Mouse (Mus musculus) adrenal gland, postnatal 4 days (tissue): ENCODE data around the gene Dtx1. TPM values are rescaled to one million over a fixed set of nuclear protein-coding genes. Genes with fewer than 3 reads are reported as not detected.

Source experiments
- DNase-seq, 2 experiments: peaks; one replicate each; pipeline ENCODE4 v3.0.0; 2021 to 2022; ENCODE audit warnings: low spot score in 2 of 2, mixed read lengths in 2 of 2
- total RNA-seq, 2 experiments: library from RNA; stranded (reverse); gene quantifications; 2 replicates each; pipeline ENCODE4 v1.2.3; 2021

Gene Dtx1
- total RNA-seq, 2 experiments from 2014 or later: 13.7 to 17.2 TPM

DNA sequence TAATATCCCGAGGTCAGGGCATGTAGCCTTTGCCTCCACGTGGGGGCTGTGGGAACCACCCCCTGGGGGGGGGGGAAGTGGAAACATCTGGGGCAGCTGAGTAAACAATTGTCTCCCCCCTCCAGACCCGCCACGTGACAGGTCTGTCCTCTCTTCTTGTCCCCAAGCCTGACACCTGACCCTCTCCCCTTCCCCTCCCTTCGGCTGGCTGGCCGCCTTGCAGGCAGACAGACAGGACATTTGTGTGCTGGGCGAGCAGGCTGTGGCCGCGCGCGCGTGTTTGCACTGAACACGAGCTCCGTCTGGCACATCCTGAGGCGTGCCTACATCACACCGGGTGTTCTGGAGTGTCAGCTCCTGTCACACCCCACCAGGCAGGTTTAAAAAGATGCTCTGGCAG lies 5.2 kb downstream of the Dtx1 start:
- no peak for DNase-seq

DNA sequence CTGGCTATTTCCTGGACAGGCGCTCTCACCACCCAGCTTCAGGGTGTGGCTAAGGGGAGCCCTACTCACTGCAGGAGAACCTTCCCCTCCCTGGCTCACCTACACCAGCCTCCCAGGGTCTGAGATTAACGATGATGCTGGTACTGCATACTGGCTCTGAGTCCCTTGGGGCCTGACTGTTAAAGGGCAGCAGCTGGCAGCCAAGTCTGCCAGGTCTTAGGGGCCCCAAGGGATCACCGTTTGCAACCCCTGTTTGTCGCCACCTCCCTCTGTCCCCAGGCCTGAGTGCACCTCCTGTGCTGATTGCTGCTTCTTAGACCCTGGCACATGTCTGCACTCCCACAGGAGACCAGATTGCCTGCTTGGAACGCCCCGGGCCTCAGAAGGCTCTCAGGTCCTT lies 7.3 kb downstream of the Dtx1 start:
- DNase-seq: no peak

DNA sequence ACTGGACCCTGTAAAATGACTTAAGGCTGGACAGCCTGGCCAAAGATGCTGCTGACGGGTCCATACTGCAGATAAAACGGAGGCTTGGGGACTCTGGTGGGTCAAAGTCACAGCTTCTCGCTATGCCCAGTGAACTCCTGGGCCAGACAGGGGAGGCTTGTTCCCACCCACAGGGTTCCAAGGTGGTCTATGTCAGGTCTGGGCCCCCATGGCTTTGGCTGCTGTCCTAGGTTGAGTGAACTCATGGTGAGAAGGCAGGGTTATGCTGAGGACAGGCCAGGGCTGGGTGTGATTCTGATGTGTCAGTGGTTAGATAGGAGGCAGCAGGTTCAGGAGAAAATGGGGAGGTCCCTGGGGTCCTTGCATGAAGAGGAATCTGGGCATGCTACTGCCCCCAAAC lies 8.1 kb downstream of the Dtx1 start:
- no peak for DNase-seq

DNA sequence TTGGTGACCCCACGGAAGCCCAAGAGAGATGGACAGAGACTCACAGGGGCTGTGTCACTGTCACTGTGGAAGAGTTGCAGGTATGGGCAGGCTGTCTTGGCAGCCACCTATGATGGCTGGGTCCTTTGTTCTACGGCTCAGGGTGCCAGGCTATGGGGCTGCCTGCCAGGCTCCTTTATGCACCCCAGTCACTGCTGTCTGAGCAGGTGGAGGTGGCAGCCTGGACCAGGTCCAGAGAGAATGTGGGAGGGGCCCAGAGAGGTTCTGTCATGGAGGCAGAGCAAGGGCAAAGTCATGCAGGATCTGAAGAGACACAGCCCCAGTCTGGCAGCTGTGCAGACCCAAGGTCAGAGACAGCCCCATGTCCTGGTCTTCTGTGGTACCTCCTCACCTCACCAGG lies 8.8 kb downstream of the Dtx1 start:
- DNase-seq: no peak

DNA sequence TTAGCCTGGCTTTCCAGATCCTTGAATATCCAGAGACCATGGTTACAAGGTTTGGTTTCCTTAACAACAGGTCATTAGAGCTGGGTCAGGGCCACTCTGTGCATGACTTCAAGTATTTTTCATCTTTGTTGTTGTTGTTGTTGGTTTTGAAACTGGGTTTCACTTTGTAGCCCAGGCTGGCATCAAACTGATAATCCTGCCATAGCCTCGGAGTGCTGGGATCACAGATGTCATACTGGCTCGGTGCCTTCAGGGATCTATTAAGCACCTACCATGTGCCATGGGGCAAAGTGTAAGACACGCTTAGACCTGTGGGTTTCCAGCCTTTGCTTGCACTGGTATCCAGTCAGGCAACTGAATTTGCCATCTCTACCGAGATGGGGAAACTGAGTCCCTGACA lies 9.3 kb downstream of the Dtx1 start:
- DNase-seq: no peak

DNA sequence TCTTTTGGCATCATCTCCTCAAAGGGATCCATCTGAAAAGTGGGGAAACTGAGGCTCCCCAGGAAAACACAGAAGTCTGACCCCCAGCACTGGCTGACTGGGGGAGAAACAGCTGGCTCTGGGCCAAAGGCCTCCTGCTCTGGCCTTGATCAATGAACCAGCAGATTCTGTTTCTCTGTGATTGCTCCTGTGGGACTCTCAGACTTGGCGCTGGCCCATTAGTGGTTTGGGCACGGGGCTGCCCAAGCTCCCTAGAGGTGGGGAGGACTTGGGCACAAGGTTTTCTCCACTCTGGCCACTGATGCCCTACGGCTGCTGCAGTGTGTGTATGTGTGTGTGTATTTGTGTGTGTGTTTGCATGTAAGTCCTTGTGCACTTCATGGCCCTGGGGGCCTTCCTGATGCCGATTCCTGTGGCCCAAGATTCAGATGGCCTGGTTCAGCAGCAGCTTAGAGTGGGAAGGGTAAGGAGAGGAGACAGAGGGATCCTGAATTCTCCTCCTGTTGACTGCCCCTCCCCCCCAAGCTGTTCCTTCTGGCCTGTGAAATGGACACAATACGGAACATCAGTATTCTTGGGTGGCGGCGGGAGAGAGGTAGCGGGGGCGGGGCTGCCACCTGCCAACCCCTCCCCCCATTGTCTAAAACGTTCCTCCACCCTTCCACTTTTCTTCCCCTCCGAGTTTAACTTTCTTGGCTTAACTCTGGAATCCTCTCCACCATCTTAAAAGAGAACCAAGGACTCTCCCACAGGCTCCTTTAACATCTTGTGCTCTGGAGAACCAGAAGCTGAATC lies 10.5 kb downstream of the Dtx1 start:
- no peak for DNase-seq

DNA sequence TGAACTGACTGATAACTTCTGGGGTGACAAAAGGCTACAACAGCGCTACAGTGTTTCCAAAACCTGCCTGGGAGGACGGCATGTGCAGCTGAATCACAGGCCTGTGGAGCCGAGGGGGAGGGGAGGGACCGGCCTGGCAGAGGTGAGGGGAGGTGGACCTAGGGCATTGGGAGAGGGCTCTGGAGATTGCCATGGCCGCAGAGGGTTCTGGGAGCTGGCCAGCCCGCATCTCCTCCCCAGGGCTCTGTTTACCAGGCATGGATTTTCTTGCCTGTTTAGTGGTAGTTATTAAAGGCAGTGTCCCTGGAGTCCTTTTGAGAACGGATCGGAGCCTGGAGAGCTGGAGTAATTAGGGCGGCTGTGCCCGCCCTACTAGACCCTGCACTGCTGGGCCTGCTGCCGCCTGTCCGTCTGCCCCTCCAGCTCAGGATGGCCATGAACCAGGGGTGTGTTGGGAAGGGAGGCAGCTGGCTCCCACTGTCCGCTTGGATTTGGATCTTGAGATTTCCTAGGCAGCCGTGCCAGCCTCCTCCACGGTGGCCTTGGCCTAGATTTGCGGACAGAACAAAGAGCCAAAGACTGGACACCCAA lies 12.8 kb downstream of the Dtx1 start:
- DNase-seq: peak in 1 of 2 experiments; percentile 41

DNA sequence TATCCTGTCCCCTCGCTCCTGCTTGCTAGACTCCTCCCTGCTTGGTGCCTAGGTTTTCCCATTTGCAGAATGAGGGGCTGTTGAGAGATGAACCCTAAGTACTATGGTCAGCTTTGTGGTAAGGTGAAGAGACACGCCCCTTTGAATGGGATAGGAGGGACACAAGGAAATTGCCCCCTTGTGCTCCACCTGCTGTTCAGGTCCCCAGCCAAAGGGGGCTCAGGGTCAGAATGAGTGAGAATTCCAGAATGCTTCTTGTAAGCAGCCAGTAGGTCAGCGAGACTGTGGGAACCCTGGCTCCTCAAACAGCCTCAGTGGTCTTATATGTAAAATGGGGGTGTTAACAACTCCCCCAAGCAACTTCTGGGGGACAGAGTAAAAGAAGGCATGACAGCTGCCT lies 13.5 kb downstream of the Dtx1 start:
- DNase-seq: no peak

DNA sequence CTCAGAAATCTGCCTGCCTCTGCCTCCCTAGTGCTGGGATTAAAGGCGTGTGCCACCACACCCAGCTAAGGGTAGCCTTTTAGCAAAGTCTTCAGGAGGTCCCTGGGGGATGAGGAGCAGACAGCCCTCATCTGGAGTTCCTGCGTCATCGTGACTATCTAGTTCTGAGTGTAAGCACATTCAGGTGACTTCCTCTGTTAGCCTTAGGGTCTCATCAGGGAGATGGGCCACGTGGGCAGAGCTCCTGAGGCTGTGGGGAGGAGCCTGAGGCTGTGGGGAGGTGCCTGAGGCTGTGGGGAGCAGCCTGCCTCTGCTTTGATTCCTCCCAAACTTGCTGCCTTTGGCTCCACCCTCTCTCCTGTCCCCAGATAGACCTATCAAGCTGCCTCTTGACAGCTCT lies 14.9 kb downstream of the Dtx1 start:
- DNase-seq: no peak

DNA sequence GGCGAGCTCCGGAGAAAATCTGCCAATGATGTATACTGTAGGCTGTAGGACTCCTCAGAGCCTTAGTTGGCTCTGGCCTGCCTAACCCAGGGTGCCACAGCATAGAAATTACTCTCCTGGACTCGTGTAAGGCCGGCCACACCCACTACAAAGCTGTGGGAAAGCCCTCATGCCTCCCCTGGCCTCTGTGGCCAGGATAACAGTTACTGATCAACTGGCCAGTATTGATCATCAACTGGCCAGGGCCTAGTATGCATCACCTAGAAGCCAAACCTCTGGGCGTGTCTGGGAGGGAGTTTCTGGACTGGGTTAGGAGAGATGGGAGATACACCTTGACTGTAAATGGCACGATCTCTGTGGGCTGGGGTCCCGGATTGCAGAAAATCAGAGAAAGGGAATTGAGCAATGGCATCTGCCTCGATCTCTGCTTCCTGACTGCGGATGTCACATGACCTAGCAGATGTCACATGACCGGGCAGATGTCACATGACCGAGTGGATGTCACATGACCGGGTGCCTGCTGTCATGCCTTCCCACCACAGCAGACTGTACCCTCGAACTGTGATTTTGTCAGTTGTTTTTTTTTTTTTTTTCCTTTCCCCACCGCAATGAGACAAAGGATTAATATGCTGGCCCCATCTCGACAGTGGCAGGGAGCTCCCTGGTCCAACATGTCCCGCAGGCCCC lies 15.5 kb downstream of the Dtx1 start:
- no peak for DNase-seq

DNA sequence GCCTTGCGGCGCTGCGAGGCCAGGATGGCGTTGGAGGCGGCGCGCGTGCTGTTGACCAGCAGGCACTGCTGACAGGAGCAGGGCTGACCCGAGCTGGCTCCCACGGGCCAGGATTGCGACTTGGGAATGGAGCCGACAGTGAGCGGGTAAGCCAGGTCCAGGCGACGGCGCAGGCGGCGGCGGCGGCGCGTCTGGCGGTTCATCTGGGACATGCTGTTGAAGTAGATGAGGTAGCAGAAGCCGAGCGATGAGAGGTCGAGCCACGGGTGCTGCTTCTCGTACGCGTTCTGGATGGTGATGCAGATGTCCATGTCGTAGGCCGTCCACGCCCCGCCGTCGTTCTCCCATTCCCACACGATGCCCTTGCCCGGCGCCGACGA lies 17.0 kb downstream of the Dtx1 start:
- DNase-seq: no peak

DNA sequence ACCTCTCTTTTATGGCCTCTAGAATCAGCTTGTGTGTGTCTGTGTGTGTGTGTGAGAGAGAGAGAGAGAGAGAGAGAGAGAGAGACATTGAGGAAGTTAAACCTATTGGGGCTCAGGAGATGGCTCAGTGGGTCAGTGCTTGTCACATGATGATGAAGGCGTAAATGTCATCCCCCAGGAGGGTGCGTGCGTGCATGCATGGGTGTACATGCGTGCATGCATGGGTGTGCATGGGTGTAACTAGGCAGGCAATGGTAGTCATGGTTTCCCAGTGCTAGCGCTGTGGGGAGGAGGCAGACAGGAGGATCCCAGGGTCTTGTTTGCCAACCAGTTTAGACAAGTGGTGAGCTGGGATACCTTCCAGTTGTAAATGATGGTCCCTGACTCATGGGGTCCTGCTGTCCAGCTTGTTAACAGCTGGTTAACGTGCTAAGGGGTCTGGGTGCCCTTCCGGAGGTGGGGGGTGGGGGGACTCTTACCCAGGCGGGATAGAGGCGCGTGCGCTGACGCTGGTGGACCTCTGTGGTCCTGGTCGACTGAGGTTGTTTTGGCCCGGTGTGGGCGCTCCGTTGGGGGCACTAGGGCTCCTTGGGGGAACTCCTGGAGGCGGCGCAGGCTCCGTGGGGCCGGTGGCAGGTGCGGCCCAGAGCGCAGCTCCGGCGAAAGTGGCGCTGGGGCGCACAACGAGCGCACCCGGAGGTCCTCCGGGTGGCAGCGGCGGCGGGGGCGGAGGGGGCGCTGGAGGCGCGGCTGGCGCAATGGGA lies 17.6 kb downstream of the Dtx1 start:
- no peak for DNase-seq

DNA sequence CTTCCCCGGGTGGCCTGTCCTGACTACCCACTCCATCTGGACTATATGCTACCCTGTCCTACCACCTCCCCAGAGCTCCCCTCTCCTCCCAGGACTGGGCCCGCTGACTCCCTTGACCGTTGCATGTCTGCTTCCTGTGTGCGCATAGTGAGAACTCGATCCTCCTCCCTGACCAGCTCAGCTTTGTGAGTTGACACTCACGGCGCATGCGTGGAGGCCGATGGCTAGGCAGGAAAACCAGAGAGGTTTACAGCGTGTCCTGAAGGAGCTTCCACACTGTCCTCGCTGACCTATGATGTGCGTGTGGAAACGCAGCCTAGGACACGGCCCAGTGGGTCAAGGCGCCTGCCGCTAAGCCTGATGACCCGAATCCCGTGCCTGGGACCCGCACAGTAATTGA lies 19.7 kb downstream of the Dtx1 start:
- DNase-seq: no peak

DNA sequence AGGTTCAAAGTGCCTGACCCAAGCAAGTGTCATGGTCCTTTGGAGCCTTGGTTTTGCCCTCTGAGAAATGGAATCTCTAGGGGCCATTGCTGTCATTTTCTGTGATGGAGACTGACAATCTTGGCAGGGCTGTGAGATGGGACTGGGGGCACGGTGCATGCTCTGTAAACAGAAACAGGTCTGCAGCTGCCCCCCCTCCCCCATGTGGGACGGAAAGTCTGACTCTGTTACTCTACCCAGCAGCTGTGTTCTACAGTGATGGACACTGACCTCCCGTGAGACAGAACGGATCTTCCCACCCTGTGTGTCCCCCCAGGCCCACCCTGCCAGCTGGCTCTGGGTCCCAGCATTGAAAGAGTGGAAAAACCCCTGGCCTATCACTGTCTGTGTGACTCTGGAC lies 21.3 kb downstream of the Dtx1 start:
- DNase-seq: no peak

DNA sequence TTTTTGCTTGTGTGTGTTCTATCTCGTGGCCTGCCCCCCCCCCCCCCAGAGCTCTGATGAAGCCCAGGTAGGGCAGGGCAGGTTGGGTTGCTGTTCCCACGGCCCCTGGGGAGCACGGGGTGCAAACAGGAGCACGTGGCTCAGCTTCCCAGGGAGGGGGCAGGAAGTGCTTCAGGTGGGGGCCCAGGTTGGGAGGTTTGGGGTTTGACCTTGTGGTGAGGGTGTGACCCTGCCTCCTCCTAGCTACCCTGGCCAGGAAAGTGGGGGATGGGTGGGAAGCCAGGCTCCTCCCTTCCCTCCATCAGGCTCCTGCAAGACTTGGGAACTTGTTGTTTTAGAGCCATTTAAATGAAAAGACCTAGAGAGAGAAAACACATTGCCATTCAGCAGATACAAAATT lies 23.3 kb downstream of the Dtx1 start:
- no peak for DNase-seq

DNA sequence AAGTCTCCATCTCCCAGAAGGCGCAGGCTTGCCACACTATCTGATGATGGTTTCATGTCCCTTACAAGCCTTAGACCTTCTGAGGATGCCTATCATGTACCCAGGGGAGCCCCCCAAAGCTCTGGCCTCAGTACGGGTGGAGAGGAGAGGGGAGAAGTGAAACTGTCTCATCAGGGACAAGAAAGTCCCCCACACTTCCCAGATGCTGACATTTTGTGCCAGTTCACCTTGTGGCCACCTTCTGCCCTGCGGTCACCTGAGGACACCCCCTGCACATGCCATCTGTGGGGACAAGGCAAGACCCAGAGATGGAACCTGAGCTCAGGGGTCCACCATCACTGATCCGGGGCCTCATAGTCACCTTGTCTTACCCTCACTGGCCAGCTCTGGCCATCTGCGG lies 23.8 kb downstream of the Dtx1 start:
- no peak for DNase-seq

DNA sequence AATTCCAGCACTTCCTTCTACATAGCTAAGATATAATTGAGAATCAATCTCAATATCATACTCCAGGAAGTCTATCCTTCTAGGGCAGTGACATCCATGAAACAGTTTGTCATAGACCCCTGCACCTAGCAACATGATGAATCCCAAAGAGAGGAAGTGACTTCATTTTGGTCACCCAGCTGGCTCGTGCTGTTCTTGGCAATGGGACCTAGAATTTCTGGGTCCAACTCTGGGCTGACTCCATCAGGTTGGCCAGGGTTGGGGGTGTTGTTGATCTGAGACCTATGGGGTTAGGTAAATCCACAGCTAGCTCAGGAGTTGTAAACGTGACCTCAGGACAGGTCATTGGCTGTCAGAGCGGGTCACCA lies 24.3 kb downstream of the Dtx1 start:
- DNase-seq: no peak

DNA sequence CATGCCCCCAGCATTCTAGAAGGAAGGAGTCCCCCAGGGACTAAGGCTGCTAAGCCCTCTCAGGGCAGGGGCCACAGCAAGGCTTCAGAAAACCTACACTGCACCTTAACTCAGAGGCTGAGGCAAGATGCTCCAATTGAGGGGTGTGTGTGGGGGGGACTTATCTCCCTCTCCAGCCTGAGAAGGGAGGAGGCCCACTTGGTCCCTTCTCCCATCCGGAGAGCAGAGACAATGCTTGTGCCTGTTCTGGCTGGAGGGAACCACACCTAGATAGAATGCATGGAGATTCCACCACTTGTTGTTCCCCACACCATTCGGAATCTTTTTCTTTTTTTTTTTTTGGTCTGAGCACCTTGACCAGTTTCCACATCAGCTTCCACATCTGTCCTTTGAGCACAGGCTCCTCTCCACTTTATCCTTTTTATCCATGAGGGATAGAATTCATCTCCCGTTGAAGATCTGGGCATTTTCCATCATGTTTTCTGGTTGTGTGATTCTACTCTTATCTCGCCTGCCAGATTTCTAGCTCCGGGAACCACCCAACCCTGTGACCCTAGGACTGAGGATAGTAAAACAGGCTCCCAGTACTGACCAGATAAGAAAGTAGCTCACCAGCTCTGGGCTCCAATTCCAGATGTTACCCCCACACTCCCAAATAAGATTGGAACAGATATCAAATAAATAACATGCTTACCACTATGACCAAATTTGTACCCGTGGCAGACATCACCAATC lies 24.8 kb downstream of the Dtx1 start:
- no peak for DNase-seq

DNA sequence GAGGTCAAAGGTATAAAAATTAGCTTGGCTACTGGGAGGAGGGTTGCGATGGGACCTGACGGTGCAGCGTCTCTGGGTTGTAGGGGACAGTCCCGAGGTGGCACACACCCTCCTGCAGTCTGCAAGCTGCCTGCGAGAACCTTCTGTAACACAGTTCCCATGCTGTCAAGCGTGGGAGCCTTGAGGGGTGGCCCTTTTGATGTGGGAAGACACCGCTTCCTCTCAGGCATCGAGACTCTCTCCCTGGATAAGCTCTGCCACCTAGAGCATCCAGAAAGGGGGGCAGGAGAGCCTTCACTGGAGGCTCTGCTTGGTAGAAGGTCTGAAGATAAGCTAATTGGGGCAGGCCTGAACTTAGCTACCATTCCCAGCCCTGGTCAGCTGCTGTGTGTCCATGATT lies 26.0 kb downstream of the Dtx1 start:
- DNase-seq: no peak

DNA sequence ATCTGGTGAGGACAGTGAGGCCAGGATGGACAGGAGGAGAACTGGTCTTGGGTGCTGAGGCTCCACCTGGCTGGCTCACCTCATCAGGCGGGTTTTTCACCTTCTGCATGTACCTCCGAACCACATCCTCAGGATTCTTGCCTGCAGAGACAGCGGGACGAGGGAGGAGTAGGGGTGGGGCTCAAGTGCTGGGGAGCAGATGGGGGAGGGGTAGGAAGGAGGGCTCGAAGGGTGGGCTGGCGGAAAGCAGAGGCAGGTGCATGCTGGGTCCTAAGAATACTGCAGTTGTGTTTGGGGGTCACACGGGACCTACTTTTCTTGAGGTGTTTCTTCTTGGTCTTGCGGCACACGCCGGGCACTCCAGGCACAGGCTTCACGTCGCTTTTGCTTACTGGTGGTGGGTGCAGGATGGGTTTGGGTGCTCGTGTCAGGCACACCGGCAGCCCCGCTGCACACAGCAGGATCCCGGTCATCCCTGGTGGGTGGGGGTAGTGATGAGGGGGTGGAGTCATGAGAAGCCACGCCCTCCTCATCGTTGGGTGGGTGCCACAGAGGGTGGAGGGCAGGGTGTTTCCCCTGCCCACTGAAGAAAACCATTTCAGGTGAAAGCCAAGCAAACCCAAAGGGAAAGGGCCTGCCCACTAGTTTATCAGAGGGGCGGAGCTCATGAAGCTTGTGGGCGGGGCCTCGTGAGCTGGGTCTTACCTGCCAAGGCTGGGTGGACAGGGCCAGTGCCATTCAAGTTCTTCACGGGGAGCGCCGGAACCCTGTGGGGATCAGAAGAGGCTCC lies 28.6 kb downstream of the Dtx1 start:
- no peak for DNase-seq
